In the genomic region with DNA sequence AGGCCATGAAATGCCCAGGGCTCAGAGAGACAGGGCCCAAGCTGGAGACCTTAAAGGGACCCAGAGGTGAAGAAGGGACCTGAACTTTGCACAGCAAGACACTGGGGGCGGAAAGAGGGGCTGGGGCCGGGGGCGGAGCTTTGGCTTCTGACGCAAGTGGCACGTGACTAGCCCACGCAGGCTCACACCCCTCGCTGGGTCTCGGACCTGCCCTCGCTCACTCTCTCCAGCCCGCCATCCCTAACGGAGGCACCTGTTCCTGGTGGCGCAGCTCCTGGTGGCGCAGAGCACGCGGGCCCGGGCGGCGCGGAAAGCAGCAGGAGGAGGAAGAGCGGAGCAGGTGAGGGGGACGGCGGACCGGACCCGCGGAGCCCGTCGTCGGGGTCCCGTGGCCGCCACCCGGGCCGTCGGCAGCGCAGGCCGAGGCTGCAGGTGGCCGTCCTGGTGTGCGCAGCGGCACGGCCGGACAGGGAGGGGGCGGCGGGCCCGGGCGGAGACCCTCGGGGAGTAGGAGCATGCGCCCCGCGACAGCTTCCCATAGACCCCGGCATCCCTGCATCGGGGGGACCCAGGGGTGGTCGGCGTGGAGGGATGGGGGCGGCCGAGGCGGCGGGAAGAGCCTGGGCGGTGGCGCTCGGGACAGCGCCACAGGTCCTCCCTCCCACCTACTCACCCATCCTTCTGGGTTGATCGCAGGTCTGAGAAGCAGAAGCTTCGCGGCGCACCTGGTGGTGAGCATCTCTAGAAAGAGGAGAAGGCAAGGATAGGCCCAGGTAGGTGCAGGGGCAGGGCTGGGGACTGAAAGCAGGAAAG, we compare ENCODE assay signal across 8 mouse cellular contexts. TPM values are rescaled to one million over a fixed set of nuclear protein-coding genes. Genes with fewer than 3 reads are reported as not detected.
DNase-seq lines count a peak whose midpoint lies in the region; ATAC-seq and TF ChIP-seq lines count a peak whose summit lies in the region.
"Not testable (repeated sequence)": the region's sequence is repeated elsewhere in the genome, so short reads cannot be mapped to it uniquely, and the experiment has no call there.

A gene (plus strand): TSS at position 170 of the 813 bp plus-strand sequence.

- intact Hi-C loops in left cerebral cortex, postnatal 36 days (cut with DNase I): not testable (repeated sequence)

- H3K36me3 ChIP-seq in ES-E14 (ENCODE audit: control insufficient read depth, insufficient read depth, low read length, poor library complexity, severe bottlenecking); forebrain, embryonic 13.5 days (ENCODE audit: poor library complexity, severe bottlenecking); kidney, embryonic 15.5 days; lung, embryonic 14.5 days (ENCODE audit: insufficient read depth): not testable (repeated sequence)

- peak within 1 kb of the TSS; percentile 73 for H3K9ac ChIP-seq in ES-E14 (ENCODE audit: insufficient read depth, low read depth, low read length, poor library complexity, severe bottlenecking)
- H3K9ac ChIP-seq in forebrain, embryonic 13.5 days: peak within 1 kb of the TSS; percentile 45
- H3K9ac ChIP-seq in kidney, embryonic 15.5 days; lung, embryonic 14.5 days: not testable (repeated sequence)

- DNase-seq in ES-E14 (ENCODE audit: low read depth, low spot score); heart, postnatal 4 days; lung, embryonic 14.5 days: not testable (repeated sequence)
- DNase-seq in cerebellum, postnatal 25 days: peak; percentile 7 to 25
- DNase-seq in left cerebral cortex, postnatal 36 days (ENCODE audit: low spot score in 2 of 2): peak in 1 of 2 experiments; percentile 3
- peak; percentile 12 for DNase-seq in neural tube, embryonic 10.5 days (ENCODE audit: extremely low spot score, low spot score)

- H3K4me3 ChIP-seq in ES-E14 (ENCODE audit: insufficient read depth in 1 of 2, low read depth in 1 of 2, low read length in 2 of 2, poor library complexity in 1 of 2, severe bottlenecking in 1 of 2): peak within 1 kb of the TSS; percentile 61 to 77
- peak within 1 kb of the TSS; percentile 42 for H3K4me3 ChIP-seq in forebrain, embryonic 13.5 days
- H3K4me3 ChIP-seq in kidney, embryonic 15.5 days (replicated peaks): peak within 1 kb of the TSS; percentile 38
- H3K4me3 ChIP-seq in lung, embryonic 14.5 days (ENCODE audit: low read depth, low read length): peak within 1 kb of the TSS; percentile 29

- not testable (repeated sequence) for TF ChIP-seq CTCF in lung, embryonic 14.5 days (IDR thresholded peaks at IDR 0.05; ENCODE audit: low read depth)

- H3K4me2 ChIP-seq in forebrain, embryonic 13.5 days: peak within 1 kb of the TSS; percentile 59
- H3K4me2 ChIP-seq in kidney, embryonic 15.5 days: peak within 1 kb of the TSS; percentile 54
- H3K4me2 ChIP-seq in lung, embryonic 14.5 days: peak within 1 kb of the TSS; percentile 49

- ATAC-seq in forebrain, embryonic 13.5 days: peak; percentile 98
- peak; percentile 94 for ATAC-seq in kidney, embryonic 15.5 days (replicated peaks; ENCODE audit: low FRiP score)
- peak; percentile 92 for ATAC-seq in lung, embryonic 14.5 days (ENCODE audit: insufficient read depth)

- H3K4me1 ChIP-seq in ES-E14 (ENCODE audit: control insufficient read depth in 2 of 2, insufficient read depth in 2 of 2, low read length in 2 of 2, poor library complexity in 1 of 2); forebrain, embryonic 13.5 days; kidney, embryonic 15.5 days; lung, embryonic 14.5 days (ENCODE audit: insufficient read depth): not testable (repeated sequence)

- in situ Hi-C loops in ES-E14 (cut with MboI; ENCODE audit: low sequenced_read_pairs in 2 of 2, unreplicated experiment in 2 of 2): not testable (repeated sequence)

- H3K27ac ChIP-seq in ES-E14 (ENCODE audit: insufficient read depth, low read depth, low read length, poor library complexity, severe bottlenecking); forebrain, embryonic 13.5 days; kidney, embryonic 15.5 days; lung, embryonic 14.5 days (ENCODE audit: low read depth): not testable (repeated sequence)

- no CpG with 5 or more reads among the region's 64 CpGs for WGBS in forebrain, embryonic 13.5 days
- WGBS in kidney, embryonic 15.5 days: 11% methylated on average over 12 of the region's 64 CpGs
- 0% methylated on average over 5 of the region's 64 CpGs for WGBS in lung, embryonic 14.5 days

- H3K9me3 ChIP-seq in ES-E14 (ENCODE audit: control insufficient read depth, insufficient read depth, low read depth, low read length); forebrain, embryonic 13.5 days (replicated peaks); kidney, embryonic 15.5 days (replicated peaks); lung, embryonic 14.5 days (ENCODE audit: low read depth, low read length): not testable (repeated sequence)

- not testable (repeated sequence) for H3K27me3 ChIP-seq in forebrain, embryonic 13.5 days; lung, embryonic 14.5 days (ENCODE audit: insufficient read depth, low read length)
- H3K27me3 ChIP-seq in kidney, embryonic 15.5 days: peaks cover 18% of the 10 kb centered on the region; the same call in 1 of the 2 replicates

RNA-seq across cellular contexts. Expression of the gene that starts here (rescaled TPM):
- total RNA-seq in ES-E14 (2012; rRNA removed): 49.2 and 68.7 TPM in 2 replicates
- 133 and 145 TPM in 2 replicates for polyA plus RNA-seq in forebrain, embryonic 13.5 days (2015; fragmentation: Nextera tagmentation; extraction: Ambion mirVana)
- total RNA-seq in heart, postnatal 4 days (2021): 10 to 100 TPM; 47.1 to 56.8 TPM
- polyA plus RNA-seq in kidney, embryonic 15.5 days (2015; fragmentation: Nextera tagmentation; extraction: Ambion mirVana): 62.7 and 66.2 TPM in 2 replicates
- total RNA-seq in left cerebral cortex, postnatal 36 days (2021): 10 to 100 TPM; 16.4 to 21.4 TPM
- 128 and 138 TPM in 2 replicates for polyA plus RNA-seq in lung, embryonic 14.5 days (2014; fragmentation: Nextera tagmentation; extraction: Ambion mirVana)
